Mouse (Mus musculus) E14TG2a.4 (cell line): ENCODE results near the gene Vgll4.
A peak's percentile ranks its signal among the peaks of the same experiment; 100 is the strongest.

ENCODE experiments used
- H3K27me3 ChIP-seq: 2 replicates; pipeline ENCODE4 v1.6.1; 2014; ENCODE audit warnings: low read length, control low read depth; ENCODE audit not compliant: insufficient read depth
- H3K36me3 ChIP-seq: 2 replicates; pipeline ENCODE4 v1.6.1; 2014; ENCODE audit warnings: low read length, control low read depth; ENCODE audit not compliant: insufficient read depth
- H3K4me1 ChIP-seq: replicated peaks from 2 replicates; pipeline ENCODE4 v1.6.1; 2014; ENCODE audit warnings: low read depth, low read length, control low read depth
- H3K4me3 ChIP-seq: replicated peaks from 2 replicates; pipeline ENCODE4 v1.5.1; 2014; ENCODE audit warnings: mild to moderate bottlenecking, low read length
- H3K9me3 ChIP-seq: 2 replicates; pipeline ENCODE4 v1.6.1; 2014; ENCODE audit warnings: low read length, control low read depth
- CTCF ChIP-seq: conservative IDR thresholded peaks from 2 replicates; pipeline ENCODE4 v1.5.1; 2014; ENCODE audit warnings: low read length
- NANOG ChIP-seq: IDR thresholded peaks from 2 replicates; pipeline ENCODE4 v1.6.1; 2014; ENCODE audit warnings: borderline replicate concordance, low read length, mixed read lengths
- POU5F1 ChIP-seq: IDR thresholded peaks from 2 replicates; pipeline ENCODE4 v1.6.1; 2014; ENCODE audit warnings: low read length, borderline replicate concordance

Vgll4 gene

DNA sequence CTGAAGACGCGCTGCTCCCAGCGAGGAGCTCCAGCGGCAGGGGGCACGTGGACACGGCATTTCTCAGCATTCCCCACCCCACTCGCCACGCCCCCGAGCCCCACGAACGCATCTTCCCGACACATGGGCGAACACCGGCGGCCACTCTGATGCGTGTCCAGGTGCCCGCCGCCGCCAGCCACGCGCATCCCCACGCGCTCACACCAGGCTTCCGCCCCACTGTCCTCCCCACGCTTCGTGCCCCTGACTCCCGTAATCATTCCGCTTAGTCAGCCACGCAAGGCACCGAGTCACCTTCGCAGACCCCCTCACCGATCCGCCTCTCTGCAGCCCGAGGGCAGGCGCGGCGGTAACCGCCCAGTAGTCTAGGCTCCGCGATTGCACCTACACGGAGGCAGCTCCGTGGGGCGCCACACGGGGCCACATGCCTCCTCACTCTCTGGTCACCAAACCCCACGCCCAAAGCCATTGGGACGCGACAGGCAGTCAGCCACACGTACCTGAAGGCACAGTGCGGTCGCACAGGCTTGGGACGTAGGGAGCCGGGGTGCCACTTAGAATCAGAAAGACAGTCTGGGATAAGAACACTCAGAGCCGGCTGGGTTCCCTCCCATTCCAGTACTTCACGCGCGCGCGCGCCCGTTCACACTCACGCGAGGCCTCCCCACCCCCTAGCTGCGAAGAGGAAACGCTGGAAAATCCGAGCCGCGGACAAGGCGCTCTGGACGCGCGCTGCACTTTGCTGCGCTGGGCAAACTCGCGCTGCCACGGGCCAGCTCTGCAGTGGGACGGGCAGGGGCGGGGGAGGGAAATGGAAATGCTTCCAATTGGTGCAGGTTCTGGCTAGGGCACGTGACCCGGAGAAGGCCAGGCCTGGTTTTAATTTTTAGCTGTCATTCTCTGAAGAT lies at the start of gene Vgll4:
Gene Vgll4 (minus strand): TSS at position 782 of the 908 bp plus-strand sequence.
- no peak for TF ChIP-seq CTCF
- no peak for TF ChIP-seq NANOG
- no peak for TF ChIP-seq POU5F1
- Histone ChIP-seq H3K4me3 (peak within 1 kb of the TSS; percentile 85), H3K36me3 (no peaks in the 10 kb centered on the region), H3K9me3 (no peaks in the 10 kb centered on the region), H3K4me1 (peaks cover 26% of the 10 kb centered on the region), H3K27me3 (peaks cover 49% of the 10 kb centered on the region)

DNA sequence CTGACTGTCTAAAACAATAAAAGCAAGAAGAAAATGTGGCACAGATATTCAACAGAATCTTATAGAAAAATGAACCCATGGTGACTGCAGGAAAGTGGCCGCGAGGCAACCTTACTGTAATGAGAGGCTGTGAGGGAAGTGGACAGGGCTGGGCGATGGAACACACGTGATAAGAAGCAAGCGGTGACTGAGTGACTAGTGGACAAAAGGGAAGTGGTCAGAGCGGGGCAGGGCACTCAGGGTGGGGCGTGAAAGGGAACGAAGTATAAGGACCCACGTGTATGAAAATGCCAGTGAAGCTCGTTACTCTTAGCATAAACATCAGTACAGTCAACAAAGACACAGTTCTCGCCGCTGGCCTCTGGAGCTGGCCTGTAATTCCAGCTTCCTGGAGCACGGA lies 45.7 kb upstream of the Vgll4 start:
- Histone ChIP-seq H3K36me3 (peaks cover 90% of the 10 kb centered on the region), H3K4me1 (peaks cover 12% of the 10 kb centered on the region), H3K4me3 (no peak overlapping the region), H3K27me3 (no peaks in the 10 kb centered on the region), H3K9me3 (no peaks in the 10 kb centered on the region)
- TF ChIP-seq POU5F1 (no peak), CTCF (no peak), NANOG (no peak)

DNA sequence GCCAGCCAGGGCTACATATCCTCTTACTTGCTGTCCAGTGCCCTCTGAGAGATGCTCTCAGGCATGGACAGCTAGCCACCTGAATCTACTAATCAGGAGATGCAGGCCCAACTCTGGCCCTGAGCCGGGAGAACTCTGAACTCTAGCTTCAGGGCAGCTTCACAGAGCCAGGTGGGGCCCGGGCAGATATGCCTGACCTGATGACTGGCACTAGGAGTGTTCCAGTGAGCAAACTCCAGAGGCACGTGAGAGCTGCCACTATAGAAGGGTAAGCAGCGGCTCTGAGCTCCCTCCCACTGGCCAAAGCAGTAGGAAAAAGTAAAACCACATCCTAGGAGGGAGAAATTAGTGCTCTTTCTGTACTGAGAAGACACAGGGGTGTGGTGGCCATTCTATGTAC lies 43.8 kb upstream of the Vgll4 start:
- no peak overlapping the region for H3K4me3 ChIP-seq
- H3K36me3 ChIP-seq = peaks cover 92% of the 10 kb centered on the region
- TF ChIP-seq CTCF (no peak), NANOG (no peak), POU5F1 (no peak)
- H3K9me3 ChIP-seq = no peaks in the 10 kb centered on the region
- H3K27me3 ChIP-seq = no peaks in the 10 kb centered on the region
- peaks cover 18% of the 10 kb centered on the region for H3K4me1 ChIP-seq

DNA sequence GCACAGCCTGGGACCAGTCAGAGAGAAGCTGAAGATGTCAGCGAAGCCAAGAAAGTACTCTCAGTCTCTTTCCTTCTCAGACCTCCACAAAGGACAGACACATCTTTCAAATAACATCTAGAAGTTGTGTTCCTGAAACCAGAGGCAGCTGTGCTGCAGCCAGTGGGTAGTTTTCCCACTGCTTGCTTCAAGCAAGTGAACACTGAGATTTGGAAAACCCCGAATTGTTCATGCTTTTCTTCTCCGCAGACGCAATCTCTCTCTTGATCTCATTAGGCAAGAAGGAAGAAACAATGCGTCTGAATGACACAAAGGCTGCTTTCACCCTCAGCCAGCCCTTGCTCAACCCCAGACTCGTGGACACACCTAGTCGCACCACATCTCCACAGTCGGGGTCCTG lies 42.0 kb upstream of the Vgll4 start:
- no peak overlapping the region for H3K4me3 ChIP-seq
- no peaks in the 10 kb centered on the region for H3K9me3 ChIP-seq
- TF ChIP-seq POU5F1 = no peak
- no peak for TF ChIP-seq NANOG
- no peak for TF ChIP-seq CTCF
- H3K27me3 ChIP-seq = no peaks in the 10 kb centered on the region
- peaks cover 85% of the 10 kb centered on the region for H3K36me3 ChIP-seq
- peaks cover 22% of the 10 kb centered on the region for H3K4me1 ChIP-seq

DNA sequence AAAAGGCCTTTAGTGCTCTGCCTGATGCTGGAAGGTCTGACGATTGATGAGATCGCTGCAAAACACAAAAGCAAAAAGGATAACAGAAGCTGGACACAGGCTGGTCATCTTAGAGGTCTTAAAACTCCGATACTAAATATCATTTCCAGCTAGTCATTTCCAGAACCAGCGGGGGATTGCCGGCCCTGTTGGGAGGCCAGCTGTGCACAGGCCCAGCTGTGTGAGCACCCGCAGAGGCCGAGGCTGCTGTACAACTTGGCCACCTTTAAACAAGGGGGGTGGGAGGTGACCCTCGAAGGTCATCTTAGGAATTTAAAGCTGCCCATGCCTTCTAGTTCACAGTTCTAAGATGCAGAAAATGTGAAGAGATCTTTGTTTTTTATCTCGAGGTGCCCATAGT lies 41.0 kb upstream of the Vgll4 start:
- Histone ChIP-seq H3K4me1 (peaks cover 24% of the 10 kb centered on the region), H3K4me3 (no peak overlapping the region), H3K27me3 (no peaks in the 10 kb centered on the region), H3K36me3 (peaks cover 78% of the 10 kb centered on the region), H3K9me3 (no peaks in the 10 kb centered on the region)
- no peak for TF ChIP-seq POU5F1
- TF ChIP-seq CTCF = no peak
- TF ChIP-seq NANOG = no peak

DNA sequence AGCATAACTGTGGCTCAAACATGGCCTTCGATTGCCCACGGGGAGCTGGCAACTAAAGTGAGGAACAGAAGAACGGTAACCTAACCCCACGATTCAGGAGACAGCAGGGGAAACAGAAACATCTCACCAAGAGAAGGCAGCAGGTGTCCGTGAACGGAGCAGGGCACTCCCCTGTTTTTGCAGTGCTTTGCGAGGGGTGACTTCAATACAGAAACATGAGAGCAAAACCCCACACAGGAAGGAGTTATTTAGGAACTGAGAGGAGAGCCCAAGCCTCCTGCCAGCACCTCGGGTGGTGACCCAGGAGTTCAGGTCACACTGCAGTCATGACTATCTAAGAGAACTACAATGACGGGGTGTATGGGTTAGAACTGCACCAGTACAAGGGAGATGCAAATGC lies 40.5 kb upstream of the Vgll4 start:
- no peak overlapping the region; the same call in 1 of the 2 replicates for H3K4me3 ChIP-seq
- peaks cover 78% of the 10 kb centered on the region for H3K36me3 ChIP-seq
- H3K9me3 ChIP-seq = no peaks in the 10 kb centered on the region
- no peaks in the 10 kb centered on the region for H3K27me3 ChIP-seq
- TF ChIP-seq POU5F1 = no peak
- TF ChIP-seq CTCF = no peak
- TF ChIP-seq NANOG = no peak
- peaks cover 24% of the 10 kb centered on the region for H3K4me1 ChIP-seq

DNA sequence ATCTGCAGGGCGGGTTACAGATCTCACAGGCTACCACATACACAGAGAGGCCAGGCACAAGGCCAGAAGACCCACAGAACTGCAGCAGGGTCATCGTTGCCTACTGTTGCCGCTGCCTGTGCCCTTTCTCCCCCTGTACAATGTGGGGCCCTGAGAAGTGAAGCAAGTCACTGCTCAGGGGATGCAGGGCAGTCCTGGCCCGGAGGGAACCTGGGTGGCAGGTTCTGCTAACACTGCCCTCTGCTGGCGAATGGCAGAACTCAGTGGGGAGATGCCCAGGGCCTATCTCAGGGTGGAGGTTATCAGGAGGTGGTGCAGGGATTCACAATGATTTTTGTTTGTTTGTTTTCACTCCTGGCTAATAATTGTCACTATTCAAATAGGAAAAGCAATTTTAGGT lies 37.9 kb upstream of the Vgll4 start:
- Histone ChIP-seq H3K4me3 (0 out of 2 replicates have a peak overlapping the region, but pooled peaks have one; percentile 17), H3K4me1 (peaks cover 24% of the 10 kb centered on the region), H3K27me3 (no peaks in the 10 kb centered on the region), H3K36me3 (peaks cover 77% of the 10 kb centered on the region), H3K9me3 (no peaks in the 10 kb centered on the region)
- no peak for TF ChIP-seq NANOG
- peak; percentile 92 for TF ChIP-seq CTCF

DNA sequence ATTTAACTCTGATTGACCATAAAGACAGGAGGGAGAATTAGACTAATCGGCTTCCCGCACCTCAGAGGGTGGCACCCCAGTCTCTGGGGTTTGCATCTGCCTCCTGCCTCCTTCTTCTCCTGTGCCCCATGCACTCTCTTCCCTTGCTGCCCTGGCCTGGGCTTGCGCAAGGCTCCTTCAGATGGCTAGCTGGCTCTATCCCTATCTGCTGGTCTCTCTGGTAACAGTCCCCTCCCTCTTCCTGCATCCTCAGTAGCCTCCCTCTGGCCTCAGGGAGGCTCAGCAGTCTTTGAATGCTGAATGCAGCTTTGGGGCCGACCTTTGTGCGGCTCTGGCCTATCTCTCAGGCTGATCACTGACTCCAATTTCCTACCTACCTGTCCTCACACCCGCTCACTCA lies 37.2 kb upstream of the Vgll4 start:
- Histone ChIP-seq H3K9me3 (no peaks in the 10 kb centered on the region), H3K36me3 (peaks cover 72% of the 10 kb centered on the region), H3K4me3 (no peak overlapping the region), H3K27me3 (no peaks in the 10 kb centered on the region), H3K4me1 (peaks cover 21% of the 10 kb centered on the region)
- no peak for TF ChIP-seq CTCF
- TF ChIP-seq POU5F1 = no peak
- TF ChIP-seq NANOG = no peak
